Mouse (Mus musculus) hindlimb bud, embryonic 11.5 days (tissue): ENCODE measurements around the gene Hist1h3g.

Experiments used
- DNase-seq: peaks from one replicate; pipeline ENCODE4 v3.0.0-alpha.2; 2012; ENCODE audit warnings: low read depth, low spot score; ENCODE audit errors: extremely low spot score

The Hist1h3g gene

GRCm38 (mm10) chr13:23576351-23576881 lies 41.2 kb downstream of the Hist1h3g start:
- no peak for DNase-seq

- DNase-seq: no peak
Observed at GRCm38 (mm10) chr13:23576906-23577639, 41.9 kb downstream of the Hist1h3g start.

GRCm38 (mm10) chr13:23577835-23578234 lies 42.6 kb downstream of the Hist1h3g start:
- no peak for DNase-seq

GRCm38 (mm10) chr13:23581408-23582218 lies 46.4 kb downstream of the Hist1h3g start, which contains the start of gene Hist1h4d:
TSS of gene Hist1h4d (plus strand) at chr13:23581598.
- no peak for DNase-seq

- DNase-seq: no peak
Observed at GRCm38 (mm10) chr13:23582219-23583056, 47.2 kb downstream of the Hist1h3g start.

GRCm38 (mm10) chr13:23583387-23584068 lies 48.3 kb downstream of the Hist1h3g start:
- no peak for DNase-seq

GRCm38 (mm10) chr13:23584331-23584730 lies 49.1 kb downstream of the Hist1h3g start:
- DNase-seq: no peak

GRCm38 (mm10) chr13:23585029-23585441 lies 49.8 kb downstream of the Hist1h3g start:
- DNase-seq: no peak
